Mouse (Mus musculus) hindbrain, embryonic 13.5 days (tissue): ENCODE data around the gene Pigg. TPM values are rescaled to one million over a fixed set of nuclear protein-coding genes. Genes with fewer than 3 reads are reported as not detected.
"Not testable (repeated sequence)": the region's sequence is repeated elsewhere in the genome, so short reads cannot be mapped to it uniquely, and the experiment has no call there.

Experiments
- ATAC-seq: fragments of 200-750 bp; cut with Nextera tagmentation; 2 replicates; pipeline ENCODE4 v1.8.0; 2017; ENCODE audit warnings: moderate TSS enrichment; ENCODE audit not compliant: low FRiP score
- H3K27ac ChIP-seq: fragments of 300-500 bp; sonication (generic); 2 replicates; pipeline ENCODE4 v1.5.1; 2015; ENCODE audit warnings: inconsistent platforms, mild to moderate bottlenecking, moderate library complexity
- H3K27me3 ChIP-seq: fragments of 300-500 bp; sonication (generic); 2 replicates; pipeline ENCODE4 v1.6.1; 2015; ENCODE audit warnings: mild to moderate bottlenecking, inconsistent platforms
- H3K36me3 ChIP-seq: fragments of 300-500 bp; sonication (generic); 2 replicates; pipeline ENCODE4 v1.6.1; 2015; ENCODE audit warnings: mild to moderate bottlenecking, inconsistent platforms
- H3K4me1 ChIP-seq: fragments of 300-500 bp; sonication (generic); replicated peaks from 2 replicates; pipeline ENCODE4 v1.6.1; 2015; ENCODE audit warnings: inconsistent platforms
- H3K4me2 ChIP-seq: fragments of 300-500 bp; sonication (generic); 2 replicates; pipeline ENCODE4 v1.6.1; 2015; ENCODE audit warnings: inconsistent platforms, mild to moderate bottlenecking, moderate library complexity
- H3K4me3 ChIP-seq: fragments of 300-500 bp; sonication (generic); 2 replicates; pipeline ENCODE4 v1.5.1; 2015; ENCODE audit warnings: mild to moderate bottlenecking, inconsistent platforms
- H3K9ac ChIP-seq: fragments of 300-500 bp; sonication (generic); 2 replicates; pipeline ENCODE4 v1.6.1; 2015; ENCODE audit warnings: mild to moderate bottlenecking, inconsistent platforms
- H3K9me3 ChIP-seq: fragments of 300-500 bp; sonication (generic); 2 replicates; pipeline ENCODE4 v1.6.1; 2016; ENCODE audit warnings: inconsistent platforms
- WGBS: fragments of 180-500 bp; shearing (Covaris S2); methylation state at CpG from one replicate; pipeline ENCODE4 v1.1.7; 2015; 5-methylcytosine and 5-hydroxymethylcytosine counted together
- polyA plus RNA-seq: library from polyadenylated mRNA; unstranded; fragments of >200 nt; fragmentation: Nextera tagmentation; extraction: Ambion mirVana; gene quantifications from 2 replicates; pipeline ENCODE4 v1.2.1, GENCODE M21; 2015

The Pigg gene
- polyA plus RNA-seq, result 5.4 and 5.9 TPM in 2 replicates

GRCm38 (mm10) chr5:108312224-108313064 lies at the start of gene Pigg:
Gene Pigg, plus strand, starts transcription at chr5:108312609.
- H3K9ac ChIP-seq, result peak within 1 kb of the TSS; percentile 88
- peak within 1 kb of the TSS; percentile 82 for H3K4me2 ChIP-seq
- no peaks in the 10 kb centered on the region for H3K27me3 ChIP-seq
- peaks cover 11% of the 10 kb centered on the region for H3K4me1 ChIP-seq
- H3K9me3 ChIP-seq, result no peaks in the 10 kb centered on the region
- H3K4me3 ChIP-seq, result peak within 1 kb of the TSS; percentile 73
- under 1% methylated on average over 57 of the region's 57 CpGs for WGBS
- 0 out of 2 replicates have a peak, but pooled peaks cover 5% of the 10 kb centered on the region for H3K36me3 ChIP-seq
- peak; percentile 99 for ATAC-seq
- peak within 1 kb of the TSS; percentile 89 for H3K27ac ChIP-seq

- WGBS, result 38% methylated on average over 4 of the region's 4 CpGs
- H3K9ac ChIP-seq, result 0 out of 2 replicates have a peak overlapping the region, but pooled peaks have one; percentile 44
- no peaks in the 10 kb centered on the region for H3K27me3 ChIP-seq
- H3K4me2 ChIP-seq, result no peak overlapping the region
- H3K27ac ChIP-seq, result no peak overlapping the region
- H3K9me3 ChIP-seq, result no peaks in the 10 kb centered on the region
- peaks cover under 1% of the 10 kb centered on the region for H3K4me1 ChIP-seq
- H3K36me3 ChIP-seq, result no peaks in the 10 kb centered on the region
- no peak overlapping the region for H3K4me3 ChIP-seq
- no peak for ATAC-seq
These were observed 49.7 kb upstream of the Pigg start for GRCm38 (mm10) chr5:108262722-108263121.

GRCm38 (mm10) chr5:108263785-108264184 lies 48.6 kb upstream of the Pigg start:
- not testable (repeated sequence) for H3K36me3 ChIP-seq, H3K4me2 ChIP-seq, H3K27ac ChIP-seq, H3K4me3 ChIP-seq, ATAC-seq, H3K27me3 ChIP-seq, H3K9ac ChIP-seq, H3K9me3 ChIP-seq, H3K4me1 ChIP-seq
- 84% methylated on average over 1 of the region's 1 CpGs for WGBS

- H3K9me3 ChIP-seq, result no peaks in the 10 kb centered on the region
- no peak overlapping the region for H3K4me2 ChIP-seq
- H3K27me3 ChIP-seq, result no peaks in the 10 kb centered on the region
- H3K36me3 ChIP-seq, result no peaks in the 10 kb centered on the region
- no peak overlapping the region for H3K27ac ChIP-seq
- H3K4me3 ChIP-seq, result no peak overlapping the region
- no peak for ATAC-seq
- H3K4me1 ChIP-seq, result peaks cover 29% of the 10 kb centered on the region
- no peak overlapping the region for H3K9ac ChIP-seq
These were observed 45.4 kb upstream of the Pigg start for GRCm38 (mm10) chr5:108266990-108267389.

GRCm38 (mm10) chr5:108268127-108269062 lies 44.0 kb upstream of the Pigg start, which contains the start of gene Dr1:
Gene Dr1, plus strand, starts transcription at chr5:108268897.
- H3K4me1 ChIP-seq, result peaks cover 39% of the 10 kb centered on the region
- peak within 1 kb of the TSS; percentile 65 for H3K4me3 ChIP-seq
- peak within 1 kb of the TSS; percentile 97 for H3K9ac ChIP-seq
- peak within 1 kb of the TSS; percentile 94 for H3K27ac ChIP-seq
- H3K4me2 ChIP-seq, result peak within 1 kb of the TSS; percentile 95
- H3K36me3 ChIP-seq, result peaks cover 4% of the 10 kb centered on the region; the same call in 1 of the 2 replicates
- WGBS, result 6% methylated on average over 47 of the region's 55 CpGs
- ATAC-seq, result peak; percentile 99
- H3K27me3 ChIP-seq, result no peaks in the 10 kb centered on the region
- H3K9me3 ChIP-seq, result no peaks in the 10 kb centered on the region

GRCm38 (mm10) chr5:108269063-108269810 lies 43.2 kb upstream of the Pigg start:
- H3K4me3 ChIP-seq, result peak overlapping the region; percentile 65
- WGBS, result under 1% methylated on average over 44 of the region's 44 CpGs
- H3K27ac ChIP-seq, result peak overlapping the region; percentile 94
- H3K9ac ChIP-seq, result peak overlapping the region; percentile 97
- H3K9me3 ChIP-seq, result no peaks in the 10 kb centered on the region
- ATAC-seq, result peak; percentile 82; the same call in 1 of the 2 replicates
- peaks cover 44% of the 10 kb centered on the region for H3K4me1 ChIP-seq
- H3K36me3 ChIP-seq, result peaks cover 4% of the 10 kb centered on the region; the same call in 1 of the 2 replicates
- H3K27me3 ChIP-seq, result no peaks in the 10 kb centered on the region
- H3K4me2 ChIP-seq, result peak overlapping the region; percentile 95

GRCm38 (mm10) chr5:108269811-108270151 lies 42.6 kb upstream of the Pigg start:
- peaks cover 45% of the 10 kb centered on the region for H3K4me1 ChIP-seq
- WGBS, result 20% methylated on average over 7 of the region's 7 CpGs
- no peaks in the 10 kb centered on the region for H3K9me3 ChIP-seq

GRCm38 (mm10) chr5:108270415-108270814 lies 42.0 kb upstream of the Pigg start:
- Histone ChIP-seq H3K4me2 (peak overlapping the region; percentile 95), H3K9me3 (no peaks in the 10 kb centered on the region), H3K36me3 (peaks cover 4% of the 10 kb centered on the region; the same call in 1 of the 2 replicates), H3K27me3 (no peaks in the 10 kb centered on the region), H3K4me1 (peaks cover 45% of the 10 kb centered on the region), H3K27ac (no peak overlapping the region), H3K4me3 (peak overlapping the region; percentile 65), H3K9ac (peak overlapping the region; percentile 97)
- ATAC-seq, result no peak
- 48% methylated on average over 9 of the region's 9 CpGs for WGBS

More at GRCm38 (mm10) chr5:108269811-108270151, 42.6 kb upstream of the Pigg start:
- Histone ChIP-seq H3K9ac (peak overlapping the region; percentile 97), H3K4me2 (peak overlapping the region; percentile 95), H3K27ac (peak overlapping the region; percentile 94; the same call in 1 of the 2 replicates), H3K36me3 (peaks cover 4% of the 10 kb centered on the region; the same call in 1 of the 2 replicates), H3K27me3 (no peaks in the 10 kb centered on the region), H3K4me3 (peak overlapping the region; percentile 65)
- no peak for ATAC-seq

GRCm38 (mm10) chr5:108271345-108271744 lies 41.1 kb upstream of the Pigg start:
- WGBS, result 97% methylated on average over 6 of the region's 6 CpGs
- peak overlapping the region; percentile 19 for H3K4me3 ChIP-seq
- ATAC-seq, result not testable (repeated sequence)

GRCm38 (mm10) chr5:108286957-108287356 lies 25.5 kb upstream of the Pigg start:
- 85% methylated on average over 2 of the region's 2 CpGs for WGBS
- no peaks in the 10 kb centered on the region for H3K36me3 ChIP-seq

More at GRCm38 (mm10) chr5:108271345-108271744, 41.1 kb upstream of the Pigg start:
- not testable (repeated sequence) for H3K9ac ChIP-seq, H3K27ac ChIP-seq, H3K27me3 ChIP-seq, H3K9me3 ChIP-seq, H3K36me3 ChIP-seq
- Histone ChIP-seq H3K4me2 (peak overlapping the region; percentile 95), H3K4me1 (peaks cover 45% of the 10 kb centered on the region)

GRCm38 (mm10) chr5:108301567-108301966 lies 10.8 kb upstream of the Pigg start:
- 64% methylated on average over 3 of the region's 3 CpGs for WGBS

More at GRCm38 (mm10) chr5:108286957-108287356, 25.5 kb upstream of the Pigg start:
- Histone ChIP-seq H3K27ac (no peak overlapping the region), H3K9me3 (no peaks in the 10 kb centered on the region), H3K4me1 (no peaks in the 10 kb centered on the region), H3K4me2 (no peak overlapping the region), H3K27me3 (no peaks in the 10 kb centered on the region), H3K4me3 (no peak overlapping the region), H3K9ac (no peak overlapping the region)
- no peak for ATAC-seq

More at GRCm38 (mm10) chr5:108301567-108301966, 10.8 kb upstream of the Pigg start:
- Histone ChIP-seq H3K4me1 (no peaks in the 10 kb centered on the region), H3K9ac (no peak overlapping the region), H3K9me3 (no peaks in the 10 kb centered on the region), H3K4me2 (no peak overlapping the region), H3K27ac (no peak overlapping the region), H3K27me3 (no peaks in the 10 kb centered on the region), H3K36me3 (no peaks in the 10 kb centered on the region), H3K4me3 (no peak overlapping the region)
- ATAC-seq, result no peak
